Mouse (Mus musculus) effector memory CD4-positive, alpha-beta T cell, adult 7 months (primary cell): Measurements from ENCODE around the gene Sned1. TPM values are rescaled to one million over a fixed set of nuclear protein-coding genes. Genes with fewer than 3 reads are reported as not detected.

Experiments used
- polyA plus RNA-seq: library from polyadenylated mRNA; unstranded; fragments of 100-300 nt; shearing (Covaris generic); gene quantifications from one replicate; pipeline ENCODE4 v1.2.1, GENCODE M21; 2017

The Sned1 gene
- not detected for polyA plus RNA-seq

GRCm38 (mm10) chr1:93235576-93236544 is at the start of gene Sned1:
TSS of gene Sned1 (plus strand) at chr1:93235841.

GRCm38 (mm10) chr1:93305581-93306337 is 70.1 kb downstream of the Sned1 start, which contains the start of gene Mterf4:
TSS of gene Mterf4 (minus strand) at chr1:93305915.

GRCm38 (mm10) chr1:93342648-93343503 is 107.2 kb downstream of the Sned1 start, which contains the start of the genes Ppp1r7 and Pask:
TSS of gene Ppp1r7 (plus strand) at chr1:93342854.
TSS of gene Pask (minus strand) at chr1:93343482.

Other genes with a start within 250 kb of the Sned1 start
- gene Aqp12, start 229.5 kb upstream of the Sned1 start, polyA plus RNA-seq = not detected
- gene Kif1a, start 133.9 kb upstream of the Sned1 start, polyA plus RNA-seq = 0.22 TPM
- gene Agxt, start 100.6 kb upstream of the Sned1 start, polyA plus RNA-seq = not detected
- not detected for gene 2310007B03Rik, start 74.9 kb upstream of the Sned1 start, polyA plus RNA-seq
- gene Crocc2, start 67.1 kb upstream of the Sned1 start, polyA plus RNA-seq = 0.11 TPM
- gene Mterf4, start 70.1 kb downstream of the Sned1 start, polyA plus RNA-seq = 10.0 TPM
- 42.4 TPM for gene Ppp1r7, start 107.0 kb downstream of the Sned1 start, polyA plus RNA-seq
- gene Pask, start 107.6 kb downstream of the Sned1 start, polyA plus RNA-seq = 0.28 TPM
- gene Ano7, start 138.1 kb downstream of the Sned1 start, polyA plus RNA-seq = not detected
- 81.3 TPM for gene Hdlbp, start 243.0 kb downstream of the Sned1 start, polyA plus RNA-seq